Mouse (Mus musculus) intestine, embryonic 16.5 days (tissue): ENCODE results near the gene Prdm10. TPM values are rescaled to one million over a fixed set of nuclear protein-coding genes. Genes with fewer than 3 reads are reported as not detected.
A peak's percentile ranks its signal among the peaks of the same experiment; 100 is the strongest.

ENCODE experiments used
- ATAC-seq: fragments of 200-750 bp; cut with Nextera tagmentation; 2 replicates; pipeline ENCODE4 v1.8.0; 2017; ENCODE audit warnings: moderate TSS enrichment, moderate library complexity
- H3K27ac ChIP-seq: fragments of 300-500 bp; sonication (generic); 2 replicates; pipeline ENCODE4 v1.5.1; 2014; ENCODE audit warnings: mild to moderate bottlenecking, low read length
- H3K27me3 ChIP-seq: fragments of 300-500 bp; sonication (generic); replicated peaks from 2 replicates; pipeline ENCODE4 v1.6.1; 2014; ENCODE audit warnings: low read length, control low read depth, mixed read lengths; ENCODE audit not compliant: control insufficient read depth, insufficient read depth
- H3K36me3 ChIP-seq: fragments of 300-500 bp; sonication (generic); 2 replicates; pipeline ENCODE4 v1.6.1; 2014; ENCODE audit warnings: low read length, control low read depth; ENCODE audit not compliant: control insufficient read depth, insufficient read depth
- H3K4me1 ChIP-seq: fragments of 300-500 bp; sonication (generic); 2 replicates; pipeline ENCODE4 v1.6.1; 2014; ENCODE audit warnings: low read length, control low read depth, mixed read lengths; ENCODE audit not compliant: control insufficient read depth, insufficient read depth
- H3K4me2 ChIP-seq: fragments of 300-500 bp; sonication (generic); 2 replicates; pipeline ENCODE4 v1.6.1; 2014; ENCODE audit warnings: low read depth, low read length, control low read depth
- H3K4me3 ChIP-seq: fragments of 300-500 bp; sonication (generic); 2 replicates; pipeline ENCODE4 v1.5.1; 2014; ENCODE audit warnings: mild to moderate bottlenecking, low read length
- H3K9ac ChIP-seq: fragments of 300-500 bp; sonication (generic); 2 replicates; pipeline ENCODE4 v1.6.1; 2014; ENCODE audit warnings: low read depth, low read length
- H3K9me3 ChIP-seq: fragments of 300-500 bp; sonication (generic); 2 replicates; pipeline ENCODE4 v1.6.1; 2016; ENCODE audit warnings: low read length, control low read depth; ENCODE audit not compliant: control insufficient read depth
- WGBS: fragments of 180-500 bp; shearing (Covaris S2); extraction: QIAGEN DNeasy Blood & Tissue Kit; methylation state at CpG from one replicate; pipeline ENCODE4 v1.1.7; 2014; 5-methylcytosine and 5-hydroxymethylcytosine counted together
- polyA plus RNA-seq: library from polyadenylated mRNA; unstranded; fragments of >200 nt; fragmentation: Nextera tagmentation; extraction: Ambion mirVana; gene quantifications from 2 replicates; pipeline ENCODE4 v1.2.1, GENCODE M21; 2015

Gene Prdm10
- polyA plus RNA-seq, 1 experiment from 2014 or later: 3.5 TPM

DNA sequence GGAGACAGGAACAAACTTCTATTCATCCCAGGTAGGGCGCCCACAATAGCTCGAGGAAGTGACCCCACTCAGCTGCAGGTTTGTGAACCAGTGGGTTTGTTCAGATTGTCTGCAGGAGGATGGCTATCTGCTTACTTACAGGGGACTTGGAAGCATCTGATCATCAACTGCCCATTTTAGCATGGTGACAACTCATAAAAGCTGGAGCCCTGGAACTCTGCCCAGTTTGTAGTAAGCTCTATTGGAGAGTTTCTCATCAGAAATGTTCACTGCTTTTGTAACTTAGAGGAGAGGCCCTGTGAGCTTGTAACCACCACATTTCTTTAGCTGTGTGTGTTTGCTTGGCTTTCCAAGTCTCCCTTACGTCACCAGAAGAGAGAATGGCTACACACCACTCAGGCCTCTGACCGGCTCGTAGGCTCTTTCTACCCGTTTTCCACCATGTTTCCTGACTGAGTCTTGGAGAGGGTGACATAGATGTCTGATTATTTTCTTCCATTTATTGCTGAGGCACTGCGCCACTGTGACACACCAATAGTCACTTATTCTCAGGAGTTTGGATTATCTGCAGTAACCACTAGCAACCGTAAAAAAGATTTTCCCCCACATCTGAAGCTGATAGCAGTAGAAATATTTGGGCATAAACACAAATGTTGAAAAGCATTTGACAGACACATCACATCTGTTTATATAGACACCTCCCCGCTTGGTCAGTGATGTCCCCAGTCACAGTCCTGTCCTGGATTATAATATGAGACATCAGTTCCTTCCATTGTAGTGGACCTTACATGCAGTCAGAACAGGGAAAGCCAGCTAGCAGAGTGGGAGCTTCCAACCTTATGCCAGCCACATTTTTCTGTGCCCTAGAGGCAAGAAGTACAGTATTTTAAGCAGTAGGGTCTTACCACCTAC is 83.6 kb downstream of the Prdm10 start:
- Histone ChIP-seq H3K4me2 (no peak overlapping the region), H3K4me3 (no peak overlapping the region), H3K9me3 (no peaks in the 10 kb centered on the region), H3K27ac (no peak overlapping the region), H3K27me3 (no peaks in the 10 kb centered on the region), H3K4me1 (no peaks in the 10 kb centered on the region), H3K36me3 (peaks cover 9% of the 10 kb centered on the region; the same call in 1 of the 2 replicates), H3K9ac (no peak overlapping the region)
- WGBS: 90% methylated on average over 9 of the region's 9 CpGs
- ATAC-seq: no peak

DNA sequence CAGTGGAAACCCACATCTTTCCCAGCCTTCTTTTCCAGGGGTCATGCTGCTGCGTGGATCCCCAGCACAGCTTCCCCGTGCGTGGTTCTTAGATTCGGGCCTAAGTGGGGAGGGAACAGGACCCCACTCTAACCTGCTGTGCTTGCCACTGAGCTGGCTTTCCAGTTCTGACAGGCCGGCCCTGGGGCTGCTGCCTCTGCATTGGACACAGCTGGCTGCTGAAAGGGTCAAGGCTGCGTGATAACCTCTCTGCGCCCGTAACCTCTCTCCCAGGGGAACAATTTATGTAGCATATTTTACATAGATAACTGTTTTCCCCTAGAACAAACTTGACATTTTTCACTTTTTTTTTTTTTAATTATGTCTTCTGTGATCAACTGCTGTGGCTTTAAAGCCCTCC is 84.7 kb downstream of the Prdm10 start:
- no peak overlapping the region for H3K4me3 ChIP-seq
- no peak overlapping the region for H3K9ac ChIP-seq
- WGBS: 66% methylated on average over 8 of the region's 8 CpGs
- H3K9me3 ChIP-seq: no peaks in the 10 kb centered on the region
- no peak for ATAC-seq
- H3K27ac ChIP-seq: no peak overlapping the region
- H3K36me3 ChIP-seq: peaks cover 9% of the 10 kb centered on the region; the same call in 1 of the 2 replicates
- H3K4me1 ChIP-seq: no peaks in the 10 kb centered on the region
- H3K4me2 ChIP-seq: no peak overlapping the region
- H3K27me3 ChIP-seq: no peaks in the 10 kb centered on the region

DNA sequence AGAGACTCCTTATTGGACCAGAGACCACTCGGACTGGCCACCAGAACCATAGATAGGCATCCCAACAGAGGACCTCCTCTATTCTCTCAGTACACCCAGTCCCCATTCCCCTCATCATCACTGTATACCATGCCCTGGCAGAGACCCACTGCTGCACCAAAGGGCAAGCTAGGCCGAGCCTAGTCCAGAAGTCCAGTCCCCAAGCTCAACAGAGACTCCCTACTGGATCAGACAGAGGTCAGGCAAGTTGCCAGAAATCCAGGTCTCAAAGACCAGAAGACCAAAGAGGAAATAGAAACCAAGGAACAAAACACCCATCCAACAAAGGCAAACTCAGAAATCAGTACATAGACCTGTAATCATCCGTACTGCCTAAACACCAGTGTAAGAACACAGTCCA is 91.4 kb downstream of the Prdm10 start:
- WGBS: 92% methylated on average over 3 of the region's 3 CpGs

DNA sequence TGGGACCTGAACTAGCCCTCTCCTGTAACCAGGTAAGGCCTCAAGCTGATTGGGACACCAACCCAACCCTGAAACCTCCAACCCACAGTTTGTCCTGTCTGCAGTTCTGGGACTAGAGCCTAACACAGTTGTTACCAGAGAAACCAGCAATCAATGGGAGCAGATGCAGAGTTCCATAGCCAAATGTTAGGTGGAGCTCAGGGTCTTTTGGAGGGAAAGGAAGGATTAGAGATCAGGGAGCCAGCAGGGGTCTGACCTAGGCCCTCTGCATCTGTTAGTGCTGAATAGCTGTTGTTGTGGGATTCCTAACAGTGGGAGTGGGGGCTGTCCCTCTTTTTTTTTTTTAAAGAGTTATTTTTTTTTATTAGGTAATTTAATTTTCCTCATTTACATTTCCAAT is 96.3 kb downstream of the Prdm10 start:
- H3K4me2 ChIP-seq: no peak overlapping the region
- no peaks in the 10 kb centered on the region for H3K27me3 ChIP-seq
- H3K9me3 ChIP-seq: no peaks in the 10 kb centered on the region
- no peak overlapping the region for H3K4me3 ChIP-seq
- H3K27ac ChIP-seq: no peak overlapping the region
- H3K4me1 ChIP-seq: no peaks in the 10 kb centered on the region
- 0 out of 2 replicates have a peak, but pooled peaks cover 3% of the 10 kb centered on the region for H3K36me3 ChIP-seq
- H3K9ac ChIP-seq: no peak overlapping the region
- ATAC-seq: no peak

More for the DNA sequence above, 91.4 kb downstream of the Prdm10 start:
- H3K9ac ChIP-seq: no peak overlapping the region
- H3K36me3 ChIP-seq: 0 out of 2 replicates have a peak, but pooled peaks cover 7% of the 10 kb centered on the region
- H3K27me3 ChIP-seq: no peaks in the 10 kb centered on the region
- no peaks in the 10 kb centered on the region for H3K4me1 ChIP-seq
- no peak overlapping the region for H3K27ac ChIP-seq
- no peaks in the 10 kb centered on the region for H3K9me3 ChIP-seq
- H3K4me3 ChIP-seq: no peak overlapping the region
- ATAC-seq: no peak
- no peak overlapping the region for H3K4me2 ChIP-seq

DNA sequence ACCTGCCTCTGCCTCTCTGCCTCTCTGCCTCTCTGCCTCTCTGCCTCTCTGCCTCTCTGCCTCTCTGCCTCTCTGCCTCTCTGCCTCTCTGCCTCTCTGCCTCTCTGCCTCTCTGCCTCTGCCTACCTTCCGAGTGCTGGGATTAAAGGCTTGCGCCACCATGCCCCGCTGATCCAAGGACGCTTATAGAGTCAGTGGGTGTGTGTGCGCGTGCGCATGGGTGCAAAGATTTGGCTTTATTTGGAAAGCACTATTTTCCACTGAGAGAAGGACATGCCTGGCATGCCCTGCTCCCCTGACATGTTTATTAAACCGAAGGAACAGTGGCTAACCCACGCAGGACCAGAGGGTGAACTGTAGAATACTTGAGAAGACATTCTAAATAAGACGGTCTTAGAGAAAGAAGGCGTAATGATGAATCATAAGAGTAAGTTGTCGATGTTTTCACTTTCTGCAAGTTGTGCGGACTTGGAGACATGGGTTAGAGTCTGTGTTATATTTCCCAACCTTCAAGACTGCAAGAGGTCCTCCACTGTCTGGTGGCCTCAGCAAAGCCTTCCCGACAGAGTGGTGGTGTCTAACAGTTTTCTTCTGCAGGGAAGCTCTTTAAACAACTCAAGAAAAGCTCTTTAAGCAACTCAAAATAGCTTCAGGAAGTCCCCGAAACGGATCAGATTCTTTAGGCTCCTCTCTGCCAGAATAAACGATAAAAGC is 104.6 kb downstream of the Prdm10 start:
- no peak for ATAC-seq
- H3K27ac ChIP-seq: no peak overlapping the region
- WGBS: 80% methylated on average over 17 of the region's 17 CpGs
- no peaks in the 10 kb centered on the region for H3K9me3 ChIP-seq
- H3K36me3 ChIP-seq: no peaks in the 10 kb centered on the region
- no peak overlapping the region for H3K4me3 ChIP-seq
- peak overlapping the region; percentile 51; the same call in 1 of the 2 replicates for H3K4me2 ChIP-seq
- H3K9ac ChIP-seq: 0 out of 2 replicates have a peak overlapping the region, but pooled peaks have one; percentile 90
- H3K4me1 ChIP-seq: peaks cover 8% of the 10 kb centered on the region
- no peaks in the 10 kb centered on the region for H3K27me3 ChIP-seq

DNA sequence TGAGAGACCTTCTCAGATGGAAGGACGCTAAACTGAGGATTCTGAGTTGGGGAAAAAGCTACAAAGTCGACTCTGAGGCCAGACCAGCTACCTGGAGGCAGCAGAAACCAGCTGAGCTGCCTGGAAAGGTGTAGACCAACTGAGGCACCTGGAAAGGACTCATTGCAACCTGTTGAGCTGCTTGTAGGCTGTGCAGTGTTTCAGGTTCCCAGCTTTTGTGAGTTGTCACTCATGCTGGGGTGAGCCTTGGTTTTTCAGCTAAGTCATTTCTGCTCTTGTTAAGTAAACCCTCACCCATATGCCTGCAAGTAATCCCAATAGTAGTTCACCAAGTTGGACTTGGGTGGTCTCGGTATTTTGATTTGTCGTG is 105.1 kb downstream of the Prdm10 start:
- H3K27ac ChIP-seq: no peak overlapping the region
- H3K36me3 ChIP-seq: no peaks in the 10 kb centered on the region
- 26% methylated on average over 4 of the region's 4 CpGs for WGBS
- peak; percentile 58 for ATAC-seq
- peak overlapping the region; percentile 51 for H3K4me2 ChIP-seq
- H3K4me3 ChIP-seq: peak overlapping the region; percentile 73
- H3K4me1 ChIP-seq: peaks cover 8% of the 10 kb centered on the region
- no peaks in the 10 kb centered on the region for H3K27me3 ChIP-seq
- no peaks in the 10 kb centered on the region for H3K9me3 ChIP-seq
- H3K9ac ChIP-seq: peak overlapping the region; percentile 90

DNA sequence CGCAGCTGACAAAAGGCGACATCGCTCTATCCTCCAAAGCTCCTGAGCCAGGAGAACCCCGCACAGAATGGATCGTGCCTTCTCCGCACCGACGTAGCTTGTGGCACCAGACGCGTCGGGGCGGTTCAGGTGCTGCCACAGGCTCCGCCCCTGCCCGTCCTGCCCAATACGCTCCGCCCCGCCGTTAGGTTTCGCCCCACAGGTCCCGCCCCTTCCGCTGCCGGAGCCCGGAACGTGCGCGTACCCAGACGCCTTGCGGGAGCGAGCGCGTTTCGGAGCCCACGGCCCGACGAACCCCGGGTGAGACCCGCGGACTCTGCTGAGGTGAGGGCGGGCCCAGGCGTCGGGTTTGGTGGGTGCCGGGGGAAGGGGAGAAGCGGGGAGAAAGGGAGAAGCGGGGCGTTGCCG is 105.6 kb downstream of the Prdm10 start, which contains the start of gene Nfrkb:
Gene Nfrkb (plus strand): TSS at position 246 of the 408 bp plus-strand sequence.
- no peaks in the 10 kb centered on the region for H3K36me3 ChIP-seq
- H3K9me3 ChIP-seq: no peaks in the 10 kb centered on the region
- H3K9ac ChIP-seq: peak within 1 kb of the TSS; percentile 90
- peak within 1 kb of the TSS; percentile 70 for H3K4me2 ChIP-seq
- ATAC-seq: peak; percentile 98
- no peaks in the 10 kb centered on the region for H3K27me3 ChIP-seq
- peak within 1 kb of the TSS; percentile 51 for H3K27ac ChIP-seq
- H3K4me1 ChIP-seq: peaks cover 8% of the 10 kb centered on the region
- peak within 1 kb of the TSS; percentile 73 for H3K4me3 ChIP-seq
- WGBS: under 1% methylated on average over 45 of the region's 46 CpGs

DNA sequence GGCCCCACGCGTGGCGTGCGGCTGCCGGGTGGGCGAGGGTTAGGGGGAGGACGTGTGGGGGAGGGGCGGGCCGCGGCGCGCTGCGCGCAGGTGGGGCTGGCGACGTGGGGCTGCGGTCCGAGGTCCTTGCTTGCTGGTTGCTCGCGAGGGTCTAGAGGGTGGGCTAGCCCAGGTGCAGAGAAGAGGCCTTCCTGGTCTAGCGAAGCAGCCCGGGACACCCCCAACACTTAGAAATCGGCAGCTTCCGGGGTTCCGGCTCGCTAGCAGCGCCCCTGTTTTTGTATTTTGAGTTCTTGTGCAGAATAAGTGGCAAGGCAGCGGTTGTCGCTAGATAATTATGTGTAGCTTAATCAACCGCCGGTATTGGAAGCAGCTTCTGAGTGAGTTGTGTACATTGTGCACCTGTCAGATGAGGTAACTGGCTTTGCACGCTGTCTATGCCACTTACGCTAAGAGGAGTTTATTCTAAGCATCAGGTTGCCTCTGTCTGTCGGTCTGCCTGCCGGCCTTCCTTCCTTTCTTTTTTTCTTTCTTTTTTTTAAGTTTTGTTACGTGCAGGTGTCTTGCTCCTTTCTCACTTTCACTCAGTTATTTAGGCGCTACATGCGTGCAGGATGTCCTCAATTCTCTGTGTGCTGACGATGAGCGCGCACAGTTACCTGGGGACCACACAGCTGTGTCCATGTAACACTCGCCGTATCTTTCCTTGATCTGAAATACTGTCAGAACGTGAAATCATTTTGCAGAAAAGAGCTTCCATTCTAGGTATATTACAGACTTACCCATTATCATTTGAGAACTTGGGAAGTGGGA is 106.2 kb downstream of the Prdm10 start:
- Histone ChIP-seq H3K4me3 (peak overlapping the region; percentile 73), H3K9me3 (no peaks in the 10 kb centered on the region), H3K27me3 (no peaks in the 10 kb centered on the region), H3K4me2 (peak overlapping the region; percentile 70), H3K27ac (peak overlapping the region; percentile 51), H3K9ac (peak overlapping the region; percentile 90), H3K4me1 (peaks cover 8% of the 10 kb centered on the region), H3K36me3 (no peaks in the 10 kb centered on the region)
- peak; percentile 75 for ATAC-seq
- 5% methylated on average over 43 of the region's 44 CpGs for WGBS

DNA sequence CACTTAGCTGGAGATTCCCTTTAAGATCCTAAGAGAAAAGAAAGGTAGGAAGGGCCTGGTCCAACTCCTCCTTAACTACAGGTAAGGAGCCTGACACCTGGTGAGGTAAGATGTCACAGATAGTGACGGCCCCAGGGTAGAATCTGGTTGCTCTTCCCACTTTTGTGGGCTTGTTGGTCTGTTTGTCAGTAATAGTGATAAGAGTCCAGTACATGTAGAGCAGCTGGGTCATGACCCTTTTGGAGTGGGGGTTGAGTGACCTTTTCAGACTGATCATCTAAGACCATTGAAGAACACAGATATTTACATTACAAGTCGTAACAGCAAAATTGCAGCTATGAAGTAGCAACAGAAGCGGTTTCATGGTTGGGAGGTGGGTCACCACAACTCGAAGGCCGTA is 106.9 kb downstream of the Prdm10 start:
- peak overlapping the region; percentile 73 for H3K4me3 ChIP-seq
- no peaks in the 10 kb centered on the region for H3K9me3 ChIP-seq
- H3K27me3 ChIP-seq: no peaks in the 10 kb centered on the region
- peaks cover 8% of the 10 kb centered on the region for H3K4me1 ChIP-seq
- peak overlapping the region; percentile 90 for H3K9ac ChIP-seq
- WGBS: 75% methylated on average over 5 of the region's 5 CpGs
- no peaks in the 10 kb centered on the region for H3K36me3 ChIP-seq
- H3K4me2 ChIP-seq: peak overlapping the region; percentile 70
- H3K27ac ChIP-seq: no peak overlapping the region
- no peak for ATAC-seq
